Mouse (Mus musculus) liver, embryonic 14 days (tissue): ENCODE results near the gene Pianp. TPM values are rescaled to one million over a fixed set of nuclear protein-coding genes. Genes with fewer than 3 reads are reported as not detected.

Experiments used
- polyA plus RNA-seq: library from polyadenylated mRNA; depleted of rRNA; stranded (reverse); fragments of >200 nt; gene quantifications from 2 replicates; pipeline ENCODE4 v1.2.3, GENCODE M21; 2012; rRNA removed

Pianp gene
- 0.03 TPM in 2 replicates for polyA plus RNA-seq

DNA sequence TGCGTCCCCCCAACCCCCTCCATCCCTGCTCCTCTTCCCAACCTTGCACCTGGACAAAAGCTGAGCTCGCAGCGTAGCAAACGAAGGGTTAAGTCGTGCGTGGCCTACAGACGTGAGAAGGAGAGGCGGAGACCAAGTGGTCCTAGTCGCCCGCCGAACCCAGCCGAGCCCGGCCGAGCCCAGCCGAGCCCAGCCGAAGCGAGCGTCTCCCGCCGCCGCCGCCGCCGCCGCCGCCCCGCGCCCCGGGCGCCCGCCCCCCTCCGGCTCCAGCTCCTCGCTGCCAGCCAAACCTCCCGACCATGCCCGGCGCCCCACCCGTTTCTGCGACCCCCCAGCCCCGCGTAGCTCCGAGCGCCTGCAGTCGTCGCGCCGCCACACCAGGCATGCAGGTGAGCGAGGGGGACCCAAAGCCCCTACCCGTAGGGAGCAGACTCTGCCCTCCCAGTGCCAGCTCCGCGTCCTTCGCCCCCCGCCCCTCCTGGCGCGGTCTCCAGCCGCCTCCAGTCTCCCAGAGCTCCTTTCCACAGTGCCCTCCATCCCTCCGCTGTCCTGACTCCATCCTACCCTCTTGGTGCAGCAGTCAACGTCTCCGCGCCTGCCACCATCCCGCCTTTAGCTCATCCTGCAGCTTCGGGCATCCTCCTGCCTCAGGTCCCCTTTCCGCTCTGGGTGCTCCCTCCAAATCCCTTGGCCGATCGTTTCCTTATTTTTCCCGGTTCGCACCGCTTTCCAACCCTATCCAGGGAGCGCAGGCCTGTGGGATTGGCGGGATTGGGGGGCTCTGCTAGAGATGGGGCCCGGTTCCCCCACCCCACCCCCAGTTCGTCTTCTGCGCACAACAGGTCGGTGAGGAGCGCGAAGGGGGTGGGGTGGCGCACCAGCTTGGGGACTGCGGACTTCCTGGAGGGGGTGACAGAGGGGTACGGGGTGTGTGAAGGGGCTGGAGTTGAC is at the start of gene Pianp:
TSS of gene Pianp (plus strand) at position 144 of the 951 bp plus-strand sequence.

DNA sequence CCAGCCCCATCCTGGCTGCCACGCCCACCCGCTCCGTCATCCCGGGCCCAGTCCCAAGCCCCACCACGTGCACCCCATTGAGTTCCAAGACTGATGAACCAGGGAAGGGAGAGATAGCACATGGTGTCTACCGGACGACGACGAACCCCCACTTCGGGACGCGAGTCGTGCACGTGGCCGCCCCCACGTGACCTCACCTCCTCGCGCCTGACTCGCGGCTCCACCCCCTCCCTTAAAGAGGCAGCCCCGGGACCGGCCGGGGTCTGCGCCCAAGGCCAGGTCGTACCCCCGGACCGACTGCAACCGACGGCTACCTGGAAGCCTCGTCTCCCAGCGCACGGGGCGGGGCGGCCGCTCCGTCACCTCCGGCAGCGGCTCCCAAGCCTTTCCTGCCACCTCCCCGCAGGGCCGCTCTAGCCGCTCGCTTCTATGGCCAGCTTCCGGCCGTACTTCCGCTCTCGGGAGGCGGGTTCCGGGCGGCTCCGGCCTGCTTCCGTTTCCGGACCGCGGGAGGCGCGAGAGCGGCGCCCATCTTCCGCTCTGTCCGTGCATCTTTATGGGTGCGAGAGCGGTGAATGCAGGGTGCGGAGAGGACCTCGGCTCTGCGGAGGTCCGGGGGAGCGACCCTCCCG is 31.3 kb upstream of the Pianp start, which contains the start of gene Cops7a:
TSS of gene Cops7a (minus strand) at position 451 of the 632 bp plus-strand sequence.

DNA sequence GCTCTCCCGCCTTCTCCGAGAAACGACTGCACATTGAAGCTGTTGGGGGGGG is 12.5 kb downstream of the Pianp start, which contains the start of gene Zfp384:
TSS of gene Zfp384 (plus strand) at position 17 of the 52 bp plus-strand sequence.

GRCm38 (mm10) chr6:125039533-125040153 is 43.1 kb downstream of the Pianp start, which contains the start of gene Ing4:
Gene Ing4 (plus strand): TSS chr6:125039760.

DNA sequence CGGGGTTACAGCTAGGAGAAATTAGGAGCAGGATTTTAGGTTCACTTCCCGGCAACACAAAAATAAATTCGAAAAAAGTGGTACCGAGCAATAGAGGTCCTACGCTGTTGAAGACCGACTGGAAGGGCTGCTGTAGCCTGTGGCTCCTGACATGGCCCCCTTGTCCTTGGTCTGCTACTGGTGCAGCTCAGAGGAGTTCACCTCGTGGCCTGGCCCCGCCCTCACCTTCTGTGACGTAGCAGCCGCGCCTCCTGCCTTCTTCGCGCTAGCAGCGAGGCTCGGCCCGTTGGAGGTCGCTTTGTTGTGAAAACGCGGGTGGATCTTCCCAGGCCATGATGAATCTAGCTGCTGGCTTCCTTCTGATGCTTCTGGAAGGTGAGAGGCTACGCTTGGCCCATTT is 53.2 kb downstream of the Pianp start, which contains the start of gene Acrbp:
TSS of gene Acrbp (plus strand) at position 12 of the 400 bp plus-strand sequence.

Other genes starting within 250 kb of the Pianp start
- not detected in 2 replicates for gene Gm45234, start 240.7 kb upstream of the Pianp start, polyA plus RNA-seq
- 2.4 and 3.2 TPM in 2 replicates for gene Atn1, start 240.2 kb upstream of the Pianp start, polyA plus RNA-seq
- 0.25 and 0.46 TPM in 2 replicates for gene Eno2, start 227.0 kb upstream of the Pianp start, polyA plus RNA-seq
- gene Lrrc23, start 217.0 kb upstream of the Pianp start, polyA plus RNA-seq = 0.06 TPM in 1 of 2 replicates, not detected in the other
- 4.4 and 5.3 TPM in 2 replicates for gene Spsb2, start 188.0 kb upstream of the Pianp start, polyA plus RNA-seq
- gene Tpi1, start 182.4 kb upstream of the Pianp start, polyA plus RNA-seq = 274 and 318 TPM in 2 replicates
- 26.5 and 29.8 TPM in 2 replicates for gene Usp5, start 167.2 kb upstream of the Pianp start, polyA plus RNA-seq
- 120 and 156 TPM in 2 replicates for gene Cdca3, start 167.1 kb upstream of the Pianp start, polyA plus RNA-seq
- gene Gnb3, start 156.4 kb upstream of the Pianp start, polyA plus RNA-seq = 0.09 TPM in 1 of 2 replicates, not detected in the other
- gene P3h3, start 138.9 kb upstream of the Pianp start, polyA plus RNA-seq = 2.9 and 4.2 TPM in 2 replicates
- 0.03 and 0.08 TPM in 2 replicates for gene Gpr162, start 132.7 kb upstream of the Pianp start, polyA plus RNA-seq
- gene Cd4, start 108.5 kb upstream of the Pianp start, polyA plus RNA-seq = 0.05 and 0.08 TPM in 2 replicates
- 0.09 and 0.11 TPM in 2 replicates for gene Lag3, start 85.0 kb upstream of the Pianp start, polyA plus RNA-seq
- gene Ptms, start 76.6 kb upstream of the Pianp start, polyA plus RNA-seq = 107 and 113 TPM in 2 replicates
- gene Mlf2, start 65.3 kb upstream of the Pianp start, polyA plus RNA-seq = 79.5 and 83.4 TPM in 2 replicates
- gene Cops7a, start 31.2 kb upstream of the Pianp start, polyA plus RNA-seq = 48.8 and 56.1 TPM in 2 replicates
- 18.1 and 21.6 TPM in 2 replicates for gene Zfp384, start 12.5 kb downstream of the Pianp start, polyA plus RNA-seq
- 16.7 and 18.7 TPM in 2 replicates for gene Ing4, start 43.1 kb downstream of the Pianp start, polyA plus RNA-seq
- gene Acrbp, start 53.0 kb downstream of the Pianp start, polyA plus RNA-seq = 2.5 and 3.8 TPM in 2 replicates
- 1.1 and 1.9 TPM in 2 replicates for gene Lpar5, start 71.2 kb downstream of the Pianp start, polyA plus RNA-seq
- 24.7 and 28.3 TPM in 2 replicates for gene Chd4, start 99.3 kb downstream of the Pianp start, polyA plus RNA-seq
- 24.5 and 26.9 TPM in 2 replicates for gene Nop2, start 135.2 kb downstream of the Pianp start, polyA plus RNA-seq
- 5.8 and 6.3 TPM in 2 replicates for gene Iffo1, start 148.5 kb downstream of the Pianp start, polyA plus RNA-seq
- 1,650 and 2,016 TPM in 2 replicates for gene Gapdh, start 169.8 kb downstream of the Pianp start, polyA plus RNA-seq
- gene Ncapd2, start 195.0 kb downstream of the Pianp start, polyA plus RNA-seq = 121 and 141 TPM in 2 replicates
- gene Mrpl51, start 195.1 kb downstream of the Pianp start, polyA plus RNA-seq = 53.6 and 57.5 TPM in 2 replicates
- gene Vamp1, start 218.9 kb downstream of the Pianp start, polyA plus RNA-seq = 3.4 and 3.6 TPM in 2 replicates
- 4.1 and 4.3 TPM in 2 replicates for gene Tapbpl, start 235.2 kb downstream of the Pianp start, polyA plus RNA-seq
- 0.52 and 0.83 TPM in 2 replicates for gene Cd27, start 240.3 kb downstream of the Pianp start, polyA plus RNA-seq